Mouse (Mus musculus): ENCODE data around the gene Ccr3. TPM values are rescaled to one million over a fixed set of nuclear protein-coding genes. Genes with fewer than 3 reads are reported as not detected.
A peak's percentile ranks its signal among the peaks of the same experiment; 100 is the strongest.

Gene Ccr3
- total and polyA plus RNA-seq, 2 experiments = 0.17 to 0.18 TPM

DNA sequence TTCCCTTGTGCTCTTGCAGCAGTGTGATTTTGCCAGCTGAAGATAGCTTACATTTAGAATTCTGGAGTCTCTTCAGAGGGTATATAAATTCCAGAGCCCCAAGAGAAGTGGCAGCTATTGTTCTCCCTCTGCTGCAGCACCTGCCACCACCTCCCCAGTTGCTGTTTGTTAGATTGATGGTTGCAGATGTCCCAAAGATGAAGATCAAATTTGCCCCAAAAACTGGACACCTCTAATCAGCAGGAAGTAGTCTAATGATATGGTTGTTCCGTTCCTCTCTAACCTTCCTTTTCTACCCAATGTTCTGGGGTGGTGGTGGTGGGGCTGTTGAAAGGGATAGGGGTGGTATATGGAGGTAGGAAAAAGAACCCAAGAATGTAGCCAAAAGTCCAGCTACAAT lies 39.1 kb upstream of the Ccr3 start:
- no peak for TF ChIP-seq CTCF (IDR thresholded peaks at IDR 0.05; ENCODE audit: low read depth, low read length)
- Histone ChIP-seq H3K27ac (replicated peaks; ENCODE audit: insufficient read depth, low read depth, low read length) (no peak overlapping the region), H3K36me3 (ENCODE audit: control insufficient read depth, insufficient read depth, low read length) (no peaks in the 10 kb centered on the region), H3K79me2 (ENCODE audit: control insufficient read depth, insufficient read depth, low read length) (no peaks in the 10 kb centered on the region), H3K4me1 (ENCODE audit: control insufficient read depth, insufficient read depth, low read length) (peaks cover 3% of the 10 kb centered on the region; the same call in 1 of the 2 replicates), H3K4me3 (ENCODE audit: insufficient read depth, low read depth, low read length) (no peak overlapping the region), H3K9ac (ENCODE audit: low read depth, low read length) (no peak overlapping the region), H3K27me3 (ENCODE audit: control insufficient read depth, insufficient read depth, low read length) (no peaks in the 10 kb centered on the region)
- 70% methylated on average over 1 of the region's 1 CpGs for WGBS
- DNase-seq (ENCODE audit: extremely low read depth, low read depth, low spot score) = no peak

DNA sequence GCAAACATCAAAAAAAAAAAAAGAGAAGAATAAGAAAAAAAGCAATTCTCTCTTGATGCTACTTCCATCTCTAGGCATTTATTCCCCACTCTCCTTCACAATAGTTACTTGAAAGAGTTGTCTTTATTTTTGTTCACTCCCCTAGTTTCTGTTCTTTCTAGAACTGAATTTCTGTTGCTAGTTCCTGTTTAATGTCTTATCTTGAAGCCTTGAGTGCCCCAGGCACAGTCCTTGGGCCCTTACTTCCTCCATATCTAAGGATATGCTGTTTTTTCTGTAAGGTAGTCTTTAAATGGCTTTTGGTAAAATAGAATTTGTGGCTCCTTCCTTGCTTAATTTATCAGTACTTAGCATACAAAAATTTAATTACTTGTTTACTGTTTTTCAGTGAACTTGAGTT lies 36.8 kb upstream of the Ccr3 start:
- peaks cover 2% of the 10 kb centered on the region; the same call in 1 of the 2 replicates for H3K4me1 ChIP-seq (ENCODE audit: control insufficient read depth, insufficient read depth, low read length)

DNA sequence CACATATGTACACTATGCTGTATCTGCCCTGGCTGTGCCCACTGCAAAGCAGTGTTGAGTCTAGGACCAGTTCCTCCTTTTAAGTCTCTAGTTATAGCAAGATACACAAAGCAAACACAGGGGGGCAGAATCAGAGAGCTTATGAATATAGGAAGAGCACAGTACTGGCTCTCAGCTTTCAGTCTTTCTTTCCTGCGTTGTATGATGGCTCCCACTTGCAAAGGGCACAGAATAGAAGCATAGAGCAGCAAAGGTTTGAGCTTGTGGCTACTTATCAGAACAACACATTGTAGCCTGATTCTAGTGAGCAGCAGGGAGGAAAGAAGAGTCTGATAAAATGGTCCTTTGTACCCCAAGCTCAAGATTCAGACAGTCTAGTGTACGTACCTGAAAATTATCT lies 35.6 kb upstream of the Ccr3 start:
- Histone ChIP-seq H3K9ac (ENCODE audit: low read depth, low read length) (no peak overlapping the region), H3K27me3 (ENCODE audit: control insufficient read depth, insufficient read depth, low read length) (no peaks in the 10 kb centered on the region), H3K79me2 (ENCODE audit: control insufficient read depth, insufficient read depth, low read length) (no peaks in the 10 kb centered on the region), H3K27ac (replicated peaks; ENCODE audit: insufficient read depth, low read depth, low read length) (no peak overlapping the region), H3K4me3 (ENCODE audit: insufficient read depth, low read depth, low read length) (no peak overlapping the region), H3K4me1 (ENCODE audit: control insufficient read depth, insufficient read depth, low read length) (peaks cover 3% of the 10 kb centered on the region; the same call in 1 of the 2 replicates), H3K36me3 (ENCODE audit: control insufficient read depth, insufficient read depth, low read length) (no peaks in the 10 kb centered on the region)
- TF ChIP-seq CTCF (IDR thresholded peaks at IDR 0.05; ENCODE audit: low read depth, low read length) (no peak), POLR2A (IDR thresholded peaks at IDR 0.05; ENCODE audit: extremely low read depth, insufficient read depth, low read length) (no peak)
- DNase-seq (ENCODE audit: extremely low read depth, low read depth, low spot score) = peak; percentile 18
- 75% methylated on average over 2 of the region's 2 CpGs for WGBS

More for the DNA sequence above, 36.8 kb upstream of the Ccr3 start:
- DNase-seq (ENCODE audit: extremely low read depth, low read depth, low spot score) = peak; percentile 17
- Histone ChIP-seq H3K36me3 (ENCODE audit: control insufficient read depth, insufficient read depth, low read length) (no peaks in the 10 kb centered on the region), H3K27me3 (ENCODE audit: control insufficient read depth, insufficient read depth, low read length) (no peaks in the 10 kb centered on the region), H3K4me3 (ENCODE audit: insufficient read depth, low read depth, low read length) (no peak overlapping the region), H3K79me2 (ENCODE audit: control insufficient read depth, insufficient read depth, low read length) (no peaks in the 10 kb centered on the region), H3K27ac (replicated peaks; ENCODE audit: insufficient read depth, low read depth, low read length) (no peak overlapping the region), H3K9ac (ENCODE audit: low read depth, low read length) (no peak overlapping the region)
- no peak for TF ChIP-seq CTCF (IDR thresholded peaks at IDR 0.05; ENCODE audit: low read depth, low read length)
- TF ChIP-seq POLR2A (IDR thresholded peaks at IDR 0.05; ENCODE audit: extremely low read depth, insufficient read depth, low read length) = no peak

DNA sequence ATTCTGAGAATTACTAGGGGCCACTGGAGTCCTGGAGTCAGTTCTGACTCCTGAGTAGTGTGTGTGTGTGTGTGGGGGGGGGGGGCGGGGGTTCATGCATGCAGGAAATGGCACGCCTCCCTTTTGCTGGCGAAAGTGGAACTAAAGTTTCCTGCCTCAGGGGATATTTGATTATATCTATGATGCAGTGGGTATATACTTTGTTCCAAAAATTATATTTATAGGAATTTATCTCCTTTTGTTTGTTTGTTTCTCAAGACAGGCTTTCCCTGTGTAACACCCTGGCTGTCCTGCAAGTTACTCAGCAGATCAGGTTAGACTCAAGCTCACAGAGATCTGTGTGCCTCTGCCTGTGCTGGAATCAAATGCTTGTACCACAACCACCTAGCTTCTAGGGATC lies 32.1 kb upstream of the Ccr3 start:
- Histone ChIP-seq H3K79me2 (ENCODE audit: control insufficient read depth, insufficient read depth, low read length) (no peaks in the 10 kb centered on the region), H3K36me3 (ENCODE audit: control insufficient read depth, insufficient read depth, low read length) (no peaks in the 10 kb centered on the region), H3K4me3 (ENCODE audit: insufficient read depth, low read depth, low read length) (no peak overlapping the region), H3K9ac (ENCODE audit: low read depth, low read length) (no peak overlapping the region), H3K27me3 (ENCODE audit: control insufficient read depth, insufficient read depth, low read length) (no peaks in the 10 kb centered on the region), H3K4me1 (ENCODE audit: control insufficient read depth, insufficient read depth, low read length) (peaks cover 3% of the 10 kb centered on the region; the same call in 1 of the 2 replicates), H3K27ac (replicated peaks; ENCODE audit: insufficient read depth, low read depth, low read length) (no peak overlapping the region)
- DNase-seq (ENCODE audit: extremely low read depth, low read depth, low spot score) = no peak
- WGBS = 66% methylated on average over 3 of the region's 3 CpGs
- TF ChIP-seq POLR2A (IDR thresholded peaks at IDR 0.05; ENCODE audit: extremely low read depth, insufficient read depth, low read length) (no peak), CTCF (IDR thresholded peaks at IDR 0.05; ENCODE audit: low read depth, low read length) (no peak)

DNA sequence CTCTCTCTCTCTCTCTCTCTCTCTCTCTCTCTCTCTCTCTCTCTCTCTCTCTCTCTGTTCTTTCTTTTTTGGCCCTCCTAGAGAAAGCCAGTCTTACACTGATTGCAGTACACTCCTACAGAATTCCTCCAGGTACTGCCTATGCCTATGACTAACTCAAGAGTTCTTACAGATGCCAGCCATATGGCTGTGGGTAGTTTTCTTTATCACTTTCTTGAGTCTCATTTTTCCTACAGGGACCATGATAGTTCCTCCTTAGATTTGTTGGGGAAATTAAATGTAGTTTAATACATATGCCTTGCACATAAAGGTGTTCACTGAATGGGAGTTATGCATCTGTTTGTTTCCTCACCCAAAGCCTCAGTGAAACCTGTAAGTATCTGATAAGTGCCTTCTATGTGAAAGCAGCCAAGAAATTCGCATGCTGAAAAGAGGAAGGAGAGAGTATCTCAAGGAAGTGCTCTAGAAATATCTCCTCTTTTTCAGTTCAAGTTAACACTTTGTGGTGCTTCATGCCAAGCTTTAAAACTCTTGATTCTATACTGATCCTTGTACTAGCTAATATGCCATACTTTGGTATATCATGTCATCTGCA lies 30.4 kb upstream of the Ccr3 start:
- TF ChIP-seq CTCF (IDR thresholded peaks at IDR 0.05; ENCODE audit: low read depth, low read length) (no peak), POLR2A (IDR thresholded peaks at IDR 0.05; ENCODE audit: extremely low read depth, insufficient read depth, low read length) (no peak)
- Histone ChIP-seq H3K9ac (ENCODE audit: low read depth, low read length) (no peak overlapping the region), H3K27ac (replicated peaks; ENCODE audit: insufficient read depth, low read depth, low read length) (no peak overlapping the region), H3K4me3 (ENCODE audit: insufficient read depth, low read depth, low read length) (no peak overlapping the region), H3K79me2 (ENCODE audit: control insufficient read depth, insufficient read depth, low read length) (no peaks in the 10 kb centered on the region), H3K4me1 (ENCODE audit: control insufficient read depth, insufficient read depth, low read length) (peaks cover 3% of the 10 kb centered on the region; the same call in 1 of the 2 replicates), H3K36me3 (ENCODE audit: control insufficient read depth, insufficient read depth, low read length) (no peaks in the 10 kb centered on the region), H3K27me3 (ENCODE audit: control insufficient read depth, insufficient read depth, low read length) (no peaks in the 10 kb centered on the region)
- WGBS = 47% methylated on average over 1 of the region's 1 CpGs
- DNase-seq (ENCODE audit: extremely low read depth, low read depth, low spot score) = peak; percentile 23

DNA sequence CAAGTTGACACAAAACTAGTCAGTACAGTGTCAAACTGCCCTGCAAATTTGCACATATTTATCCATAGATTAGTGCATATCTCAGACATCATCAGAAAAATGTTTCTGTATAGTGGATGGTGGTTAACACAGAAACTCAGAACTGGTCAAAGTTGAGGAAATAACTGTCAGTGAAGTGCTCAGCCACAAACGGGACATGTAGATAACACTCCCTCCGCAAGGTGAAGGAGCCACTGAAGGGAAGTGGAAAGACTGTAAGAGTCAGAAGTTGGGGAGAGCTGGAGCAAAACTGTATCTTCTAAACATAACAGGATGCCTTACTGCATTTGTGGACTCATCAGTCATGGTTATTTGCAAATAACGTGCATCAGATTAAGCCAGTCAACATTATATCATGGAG lies 24.1 kb upstream of the Ccr3 start:
- no peaks in the 10 kb centered on the region for H3K36me3 ChIP-seq (ENCODE audit: control insufficient read depth, insufficient read depth, low read length)
- no peaks in the 10 kb centered on the region; the same call in 1 of the 2 replicates for H3K4me1 ChIP-seq (ENCODE audit: control insufficient read depth, insufficient read depth, low read length)
- no peak for TF ChIP-seq POLR2A (IDR thresholded peaks at IDR 0.05; ENCODE audit: extremely low read depth, insufficient read depth, low read length)
- no peak for DNase-seq (ENCODE audit: extremely low read depth, low read depth, low spot score)
- no peaks in the 10 kb centered on the region for H3K27me3 ChIP-seq (ENCODE audit: control insufficient read depth, insufficient read depth, low read length)
- no peak overlapping the region for H3K27ac ChIP-seq (replicated peaks; ENCODE audit: insufficient read depth, low read depth, low read length)
- H3K9ac ChIP-seq (ENCODE audit: low read depth, low read length) = no peak overlapping the region
- H3K4me3 ChIP-seq (ENCODE audit: insufficient read depth, low read depth, low read length) = no peak overlapping the region
- no peaks in the 10 kb centered on the region for H3K79me2 ChIP-seq (ENCODE audit: control insufficient read depth, insufficient read depth, low read length)
- 68% methylated on average over 3 of the region's 3 CpGs for WGBS

Measured in liver, adult 2 months (tissue).